In genomic region chr2:167837596-167837995, GRCm38 (mm10) we compare ENCODE assay signal across 19 mouse cellular contexts.
A peak's percentile ranks its signal among the peaks of the same experiment; 100 is the strongest.
DNase-seq lines count a peak whose midpoint lies in the region; ATAC-seq and TF ChIP-seq lines count a peak whose summit lies in the region.
"Had no signal": no experiment of that assay in that cellular context is flagged by ENCODE, and none has a peak within 500 bp of the region (broad histone marks: within the 10 kb centered on the region; RNA-seq: fewer than 3 reads in every experiment).

No protein-coding gene starts in this region.

- no peak for TF ChIP-seq CTCF in G1E (IDR thresholded peaks at IDR 0.05; ENCODE audit: low read depth, low read length)

- no peak for ATAC-seq in G1E (ENCODE audit: extremely low read depth, insufficient number of reproducible peaks, low FRiP score, poor library complexity, severe bottlenecking)
- ATAC-seq: forebrain, embryonic 16.5 days; liver, postnatal 0 days had no signal

- H3K9me3 ChIP-seq in G1E (replicated peaks): peaks cover 5% of the 10 kb centered on the region
- H3K9me3 ChIP-seq: embryonic facial prominence, embryonic 12.5 days; heart, embryonic 12.5 days; hindbrain, embryonic 12.5 days; limb, embryonic 10.5 days had no signal

- H3K36me3 ChIP-seq in G1E (replicated peaks): no peaks in the 10 kb centered on the region
- H3K36me3 ChIP-seq: embryonic facial prominence, embryonic 12.5 days; heart, embryonic 12.5 days; hindbrain, embryonic 12.5 days; limb, embryonic 10.5 days had no signal

- H3K27me3 ChIP-seq in G1E (ENCODE audit: insufficient read depth, low read length): peaks cover 42% of the 10 kb centered on the region
- H3K27me3 ChIP-seq: embryonic facial prominence, embryonic 12.5 days had no signal

- intact Hi-C loops in left cerebral cortex, postnatal 4 days (cut with DNase I): no loop called here
- intact Hi-C loops in left cerebral cortex, postnatal 10 days (cut with DNase I): no loop called here

- peak; percentile 66 for DNase-seq in adrenal gland, adult 2 months
- DNase-seq in adrenal gland, postnatal 4 days (ENCODE audit: low spot score in 2 of 2): no peak
- peak; percentile 44 for DNase-seq in left cerebral cortex, postnatal 4 days
- DNase-seq in left cerebral cortex, postnatal 10 days (ENCODE audit: extremely low spot score in 1 of 2, low spot score in 2 of 2): no peak
- DNase-seq in G1E (ENCODE audit: low spot score) (no peak), adipocyte (ENCODE audit: low spot score) (no peak)
- peak; percentile 53 for DNase-seq in lung, postnatal 10 days
- DNase-seq in kidney, adult 9 months: no peak
- DNase-seq: cerebellum, adult 8-10 months; heart, postnatal 14 days; kidney, adult 18-20 months; kidney, postnatal 25 days; liver, postnatal 0 days; thymus, postnatal 14 days had no signal

- peaks cover 82% of the 10 kb centered on the region for H3K4me1 ChIP-seq in G1E (ENCODE audit: insufficient read depth, low read depth, low read length)

- H3K4me3 ChIP-seq in G1E (ENCODE audit: low read depth, low read length): 0 out of 2 replicates have a peak overlapping the region, but pooled peaks have one; percentile 32
- H3K4me3 ChIP-seq: embryonic facial prominence, embryonic 12.5 days; heart, embryonic 12.5 days; hindbrain, embryonic 12.5 days; limb, embryonic 10.5 days had no signal

Comparison
In these comparisons a context has a peak if more than half of its experiments do, and no peak if none do; other contexts are left out.
1. DNase-seq: peak in adrenal gland, adult 2 months (single experiment), left cerebral cortex, postnatal 4 days (single experiment) and lung, postnatal 10 days (single experiment); none in adrenal gland, postnatal 4 days (0 of 2), left cerebral cortex, postnatal 10 days (0 of 2), G1E (single experiment), kidney, adult 9 months (single experiment) and adipocyte (single experiment).